Comparison of ENCODE assay signal across 8 mouse cellular contexts in genomic region chr3:108401692-108402527, GRCm38 (mm10). TPM values are rescaled to one million over a fixed set of nuclear protein-coding genes. Genes with fewer than 3 reads are reported as not detected.
DNase-seq lines count a peak whose midpoint lies in the region; ATAC-seq and TF ChIP-seq lines count a peak whose summit lies in the region.

No protein-coding gene starts in this region.

- H3K4me2 ChIP-seq in forebrain, embryonic 14.5 days (ENCODE audit: low read length): 0 out of 2 replicates have a peak overlapping the region, but pooled peaks have one; percentile 12

- peak; percentile 91 for ATAC-seq in forebrain, embryonic 14.5 days
- ATAC-seq in neutrophil, adult 5-6 weeks (ENCODE audit: extremely low read depth, insufficient number of reproducible peaks, low FRiP score, poor library complexity, severe bottlenecking): peak; percentile 90

- H3K9ac ChIP-seq in forebrain, embryonic 14.5 days (ENCODE audit: low read length): peak overlapping the region; percentile 32; the same call in 1 of the 2 replicates

- H3K9me3 ChIP-seq in forebrain, embryonic 14.5 days (replicated peaks; ENCODE audit: control insufficient read depth, low read length): no peaks in the 10 kb centered on the region

- H3K4me1 ChIP-seq in forebrain, embryonic 14.5 days (ENCODE audit: control insufficient read depth, insufficient read depth, low read length): peaks cover 13% of the 10 kb centered on the region
- H3K4me1 ChIP-seq in lung, adult 2 months (ENCODE audit: control insufficient read depth, insufficient read depth, low read length): no peaks in the 10 kb centered on the region

- no peak overlapping the region for H3K4me3 ChIP-seq in forebrain, embryonic 14.5 days (ENCODE audit: low read depth, low read length)
- no peak overlapping the region for H3K4me3 ChIP-seq in lung, adult 2 months (replicated peaks; ENCODE audit: extremely low read depth, low read depth, low read length)

- H3K36me3 ChIP-seq in forebrain, embryonic 14.5 days (ENCODE audit: control insufficient read depth, insufficient read depth, low read length): peaks cover 97% of the 10 kb centered on the region

- H3K27ac ChIP-seq in forebrain, embryonic 14.5 days (ENCODE audit: low read depth, low read length): peak overlapping the region; percentile 66

- no peak for TF ChIP-seq POLR2A in lung, adult 2 months (IDR thresholded peaks at IDR 0.05; ENCODE audit: borderline replicate concordance, extremely low read depth, low read depth, low read length)

- no peaks in the 10 kb centered on the region for H3K27me3 ChIP-seq in forebrain, embryonic 14.5 days (replicated peaks; ENCODE audit: control insufficient read depth, insufficient read depth, low read length)

- peak; percentile 70 for TF ChIP-seq CTCF in lung, adult 2 months (IDR thresholded peaks at IDR 0.05; ENCODE audit: insufficient read depth, low read length)

- peak; percentile 92 for DNase-seq in ES-CJ7 (ENCODE audit: low read depth, low spot score)
- DNase-seq in cerebellum, adult 11 months: peak; percentile 96
- peak; percentile 96 for DNase-seq in forebrain, embryonic 14.5 days (ENCODE audit: low spot score)
- peak; percentile 86 to 92 for DNase-seq in heart, postnatal 14 days
- peak; percentile 64 for DNase-seq in large intestine, adult 2 months (ENCODE audit: low read depth, low spot score)
- DNase-seq in lung, adult 2 months: peak; percentile 82
- DNase-seq in testis, postnatal 14 days (ENCODE audit: low spot score): peak; percentile 86

- intact Hi-C loops in heart, postnatal 14 days (cut with DNase I): loop anchor here (2.0 to 10.0 kb wide), 2 partner anchors 161 to 243 kb away; partner anchors contain the start of gene Tmem167b

- 37% methylated on average over 22 of the region's 22 CpGs for WGBS in forebrain, embryonic 14.5 days
- WGBS in large intestine, adult 2 months: 23% methylated on average over 22 of the region's 22 CpGs
- 33% methylated on average over 22 of the region's 22 CpGs for WGBS in lung, adult 2 months

RNA-seq across cellular contexts. Expression of gene Celsr2, which starts 13.4 kb away (rescaled TPM):
- polyA plus RNA-seq in forebrain, embryonic 14.5 days (2014; fragmentation: Nextera tagmentation; extraction: Ambion mirVana): 38.4 and 39.9 TPM in 2 replicates
- total RNA-seq in heart, postnatal 14 days (2021): 1 to 10 TPM; 5.4 to 5.9 TPM
- polyA plus RNA-seq in large intestine, adult 2 months (2012; rRNA removed): 1.8 and 2.2 TPM in 2 replicates
- polyA plus RNA-seq in lung, adult 2 months (2012; rRNA removed): 22.7 and 26.7 TPM in 2 replicates
- total RNA-seq in neutrophil, adult 5-6 weeks (2017): 0.86 and 1.6 TPM in 2 replicates

RNA-seq across cellular contexts. Expression of gene Psrc1, which starts 18.3 kb away (rescaled TPM):
- 32.6 and 42.0 TPM in 2 replicates for polyA plus RNA-seq in forebrain, embryonic 14.5 days (2014; fragmentation: Nextera tagmentation; extraction: Ambion mirVana)
- total RNA-seq in heart, postnatal 14 days (2021): 1 to 10 TPM; 1.1 to 1.7 TPM
- polyA plus RNA-seq in large intestine, adult 2 months (2012; rRNA removed): 7.0 and 7.7 TPM in 2 replicates
- 2.3 and 2.4 TPM in 2 replicates for polyA plus RNA-seq in lung, adult 2 months (2012; rRNA removed)
- 0.35 and 1.7 TPM in 2 replicates for total RNA-seq in neutrophil, adult 5-6 weeks (2017)

RNA-seq across cellular contexts. Expression of gene Mybphl, which starts 37.2 kb away (rescaled TPM):
- polyA plus RNA-seq in forebrain, embryonic 14.5 days (2014; fragmentation: Nextera tagmentation; extraction: Ambion mirVana): not detected in 2 replicates
- 10 to 100 TPM; 18.9 to 53.7 TPM for total RNA-seq in heart, postnatal 14 days (2021)
- polyA plus RNA-seq in large intestine, adult 2 months (2012; rRNA removed): not detected in 2 replicates
- 34.9 and 39.2 TPM in 2 replicates for polyA plus RNA-seq in lung, adult 2 months (2012; rRNA removed)
- total RNA-seq in neutrophil, adult 5-6 weeks (2017): not detected in 2 replicates

RNA-seq across cellular contexts. Expression of gene Sars, which starts 43.1 kb away (rescaled TPM):
- 227 and 241 TPM in 2 replicates for polyA plus RNA-seq in forebrain, embryonic 14.5 days (2014; fragmentation: Nextera tagmentation; extraction: Ambion mirVana)
- 10 to 100 TPM; 77.8 to 81.7 TPM for total RNA-seq in heart, postnatal 14 days (2021)
- 40.1 and 40.6 TPM in 2 replicates for polyA plus RNA-seq in large intestine, adult 2 months (2012; rRNA removed)
- 29.4 and 48.0 TPM in 2 replicates for polyA plus RNA-seq in lung, adult 2 months (2012; rRNA removed)
- total RNA-seq in neutrophil, adult 5-6 weeks (2017): 148 and 192 TPM in 2 replicates

Comparison
In these comparisons a context has a peak if more than half of its experiments do, and no peak if none do; other contexts are left out.
1. RNA of gene Mybphl, which starts 37.2 kb away (polyA plus RNA-seq): 34.9 to 39.2 TPM in lung, adult 2 months; not detected in forebrain, embryonic 14.5 days and not detected in large intestine, adult 2 months; every median in the first group is over 10 times any median in the second.
2. Peak in every context shown above with its lines, with median percentiles within 50 percentile points of each other: DNase-seq.